Mouse (Mus musculus) hindbrain, embryonic 11.5 days (tissue): ENCODE data around the gene En2. TPM values are rescaled to one million over a fixed set of nuclear protein-coding genes. Genes with fewer than 3 reads are reported as not detected.

ENCODE experiments used
- ATAC-seq: fragments of 200-750 bp; cut with Nextera tagmentation; 2 replicates; pipeline ENCODE4 v1.8.0; 2017; ENCODE audit warnings: mild to moderate bottlenecking, moderate TSS enrichment, moderate library complexity; ENCODE audit not compliant: low FRiP score
- DNase-seq: peaks from one replicate; pipeline ENCODE4 v3.0.0-alpha.2; 2015; ENCODE audit warnings: low spot score
- H3K27ac ChIP-seq: fragments of 300-500 bp; sonication (generic); 2 replicates; pipeline ENCODE4 v1.5.1; 2014; ENCODE audit warnings: mild to moderate bottlenecking, low read depth, low read length
- H3K27me3 ChIP-seq: fragments of 300-500 bp; sonication (generic); 2 replicates; pipeline ENCODE4 v1.6.1; 2014; ENCODE audit warnings: mild to moderate bottlenecking, low read length, moderate library complexity, mixed read lengths; ENCODE audit not compliant: control insufficient read depth, insufficient read depth
- H3K36me3 ChIP-seq: fragments of 300-500 bp; sonication (generic); 2 replicates; pipeline ENCODE4 v1.6.1; 2014; ENCODE audit warnings: mild to moderate bottlenecking, low read length, moderate library complexity, mixed read lengths; ENCODE audit not compliant: control insufficient read depth, insufficient read depth
- H3K4me1 ChIP-seq: fragments of 300-500 bp; sonication (generic); replicated peaks from 2 replicates; pipeline ENCODE4 v1.6.1; 2014; ENCODE audit warnings: low read length, mixed read lengths; ENCODE audit not compliant: control insufficient read depth, insufficient read depth
- H3K4me2 ChIP-seq: fragments of 300-500 bp; sonication (generic); replicated peaks from 2 replicates; pipeline ENCODE4 v1.6.1; 2014; ENCODE audit warnings: mild to moderate bottlenecking, low read depth, low read length
- H3K4me3 ChIP-seq: fragments of 300-500 bp; sonication (generic); 2 replicates; pipeline ENCODE4 v1.5.1; 2014; ENCODE audit warnings: low read depth, low read length
- H3K9ac ChIP-seq: fragments of 300-500 bp; sonication (generic); 2 replicates; pipeline ENCODE4 v1.6.1; 2014; ENCODE audit warnings: low read depth, low read length
- H3K9me3 ChIP-seq: fragments of 300-500 bp; sonication (generic); 2 replicates; pipeline ENCODE4 v1.6.1; 2016; ENCODE audit warnings: low read length; ENCODE audit not compliant: control insufficient read depth
- WGBS: fragments of 180-500 bp; shearing (Covaris S2); extraction: QIAGEN DNeasy Blood & Tissue Kit; methylation state at CpG from one replicate; pipeline ENCODE4 v1.1.7; 2014; 5-methylcytosine and 5-hydroxymethylcytosine counted together
- polyA plus RNA-seq: library from polyadenylated mRNA; unstranded; fragments of >200 nt; fragmentation: Nextera tagmentation; extraction: Ambion mirVana; gene quantifications from 2 replicates; pipeline ENCODE4 v1.2.1, GENCODE M21; 2014

Gene En2
- polyA plus RNA-seq, 1 experiment from 2014 or later, result 1.1 TPM

DNA sequence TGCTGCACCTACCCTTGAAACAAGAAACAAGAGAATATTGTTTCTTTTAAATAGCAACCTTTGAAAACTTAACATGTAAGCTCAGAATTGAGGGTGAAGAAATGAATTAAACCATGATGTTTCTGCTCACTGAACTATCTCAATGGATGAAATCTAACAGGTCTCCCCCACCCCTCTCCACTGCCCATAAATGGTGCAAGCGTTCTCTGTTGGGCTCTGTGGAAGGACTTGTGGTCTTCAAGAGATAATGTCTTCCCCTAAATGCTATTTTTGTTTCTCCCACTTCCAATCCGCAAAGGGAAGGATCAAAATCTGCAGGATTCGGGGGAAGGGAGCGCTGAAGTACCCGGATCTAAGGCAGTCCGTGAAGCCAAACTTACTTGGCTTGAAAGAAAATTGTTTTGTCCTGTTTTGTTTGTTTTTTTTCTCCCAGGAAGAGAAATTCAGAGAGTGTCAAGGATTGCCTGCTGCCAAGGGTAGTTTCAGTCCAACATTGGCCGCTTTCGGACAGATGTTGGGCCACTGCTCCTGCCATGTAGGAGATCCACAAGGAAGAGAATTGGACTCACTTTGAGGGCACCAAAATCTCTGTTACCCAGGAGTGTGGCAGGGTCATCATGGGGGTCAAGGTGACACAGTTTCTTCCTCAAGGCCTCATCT is 6.9 kb downstream of the En2 start:
- Histone ChIP-seq H3K4me2 (peak overlapping the region; percentile 11; the same call in 1 of the 2 replicates), H3K36me3 (no peaks in the 10 kb centered on the region), H3K27me3 (peaks cover 83% of the 10 kb centered on the region), H3K4me3 (no peak overlapping the region), H3K9ac (peak overlapping the region; percentile 3; the same call in 1 of the 2 replicates), H3K9me3 (no peaks in the 10 kb centered on the region), H3K4me1 (no peaks in the 10 kb centered on the region), H3K27ac (no peak overlapping the region)
- no peak for ATAC-seq
- peak; percentile 56 for DNase-seq
- WGBS, result 4% methylated on average over 8 of the region's 8 CpGs

DNA sequence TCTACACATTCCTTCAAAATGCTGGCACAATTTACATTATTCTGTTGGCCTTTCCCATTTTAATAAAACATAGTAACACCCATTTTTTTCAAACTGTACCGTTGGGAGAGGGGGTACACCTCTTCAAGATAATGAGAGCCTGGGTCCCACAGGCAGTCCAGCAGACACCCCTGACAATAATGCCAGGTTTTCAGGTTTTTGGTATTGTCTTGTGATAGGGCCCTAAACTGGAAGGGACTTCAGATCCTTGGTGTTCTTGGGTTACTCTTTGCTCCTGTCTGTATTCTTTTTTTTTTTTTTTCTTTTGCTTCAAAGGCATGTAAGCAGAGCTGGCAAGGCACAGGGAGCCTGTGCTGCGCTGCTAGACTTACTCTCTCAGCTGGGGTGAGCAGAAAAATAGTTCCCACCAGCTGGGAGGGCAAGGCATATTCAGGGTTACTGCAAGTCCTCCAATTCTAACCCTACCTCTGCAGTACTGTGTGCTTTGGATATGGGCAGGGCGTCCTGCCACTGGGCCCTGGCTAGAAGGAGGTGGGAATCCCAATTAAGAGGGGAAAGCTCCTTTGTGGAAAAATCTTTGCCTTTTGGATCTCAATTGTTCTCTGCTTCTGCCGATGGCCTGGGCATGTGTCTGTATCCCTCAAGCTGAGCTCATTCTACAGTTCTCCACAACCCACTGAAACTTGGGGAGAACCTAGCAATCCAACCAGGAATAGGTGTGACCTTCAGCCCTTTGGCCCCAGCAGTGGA is 7.6 kb downstream of the En2 start:
- peak overlapping the region; percentile 22 for H3K4me2 ChIP-seq
- H3K36me3 ChIP-seq, result no peaks in the 10 kb centered on the region
- H3K4me1 ChIP-seq, result no peaks in the 10 kb centered on the region
- H3K9ac ChIP-seq, result peak overlapping the region; percentile 3; the same call in 1 of the 2 replicates
- H3K9me3 ChIP-seq, result no peaks in the 10 kb centered on the region
- H3K27me3 ChIP-seq, result peaks cover 88% of the 10 kb centered on the region
- no peak overlapping the region for H3K4me3 ChIP-seq
- DNase-seq (peak; percentile 39), ATAC-seq (no peak)
- 1% methylated on average over 4 of the region's 4 CpGs for WGBS
- H3K27ac ChIP-seq, result no peak overlapping the region

DNA sequence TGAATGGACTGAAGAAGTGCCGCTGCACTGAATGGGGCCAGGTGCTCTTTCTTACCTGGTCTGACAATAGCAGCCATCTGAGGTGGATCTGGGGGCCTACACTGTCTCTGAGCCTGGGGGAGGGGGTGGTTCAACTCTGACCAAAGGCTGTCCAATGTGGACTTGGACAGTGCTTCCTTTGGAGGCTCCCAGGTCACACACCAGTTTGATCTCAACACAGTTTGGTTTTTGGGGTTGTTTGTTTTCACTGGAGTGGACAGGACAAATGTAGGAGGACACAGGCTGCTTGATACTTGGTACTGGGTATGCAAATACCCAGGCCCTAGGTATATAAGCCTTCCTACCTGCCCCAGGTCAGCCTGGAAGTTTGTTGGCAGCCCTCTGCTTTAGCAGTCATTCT is 8.2 kb downstream of the En2 start:
- Histone ChIP-seq H3K4me3 (no peak overlapping the region), H3K9me3 (no peaks in the 10 kb centered on the region), H3K4me2 (peak overlapping the region; percentile 22), H3K27ac (no peak overlapping the region), H3K4me1 (no peaks in the 10 kb centered on the region), H3K9ac (no peak overlapping the region), H3K36me3 (no peaks in the 10 kb centered on the region), H3K27me3 (peaks cover 90% of the 10 kb centered on the region)
- WGBS, result 11% methylated on average over 1 of the region's 1 CpGs
- no peak for ATAC-seq
- peak; percentile 29 for DNase-seq

DNA sequence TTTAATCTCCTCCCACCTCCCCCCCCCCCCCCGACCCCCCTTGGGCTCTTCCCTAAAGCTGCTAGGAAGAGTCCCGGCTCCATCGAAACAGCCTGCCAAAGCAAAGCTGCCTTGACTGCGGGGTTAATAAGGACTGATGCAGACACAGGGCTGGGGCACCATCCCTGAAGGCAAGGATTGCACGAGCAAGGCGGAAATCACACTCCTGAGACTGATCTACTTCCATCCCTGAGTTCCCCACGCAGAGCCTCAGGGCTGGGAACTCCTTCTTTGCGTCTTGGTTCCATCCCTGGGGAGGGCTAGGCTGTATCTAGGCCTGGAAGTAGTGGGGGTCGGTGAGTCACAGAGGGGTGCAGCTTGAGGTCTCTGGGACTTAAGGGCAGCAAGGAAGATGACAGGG is 8.6 kb downstream of the En2 start:
- Histone ChIP-seq H3K9ac (no peak overlapping the region), H3K4me1 (no peaks in the 10 kb centered on the region), H3K4me2 (peak overlapping the region; percentile 22; the same call in 1 of the 2 replicates), H3K4me3 (no peak overlapping the region), H3K27ac (no peak overlapping the region), H3K9me3 (no peaks in the 10 kb centered on the region), H3K36me3 (no peaks in the 10 kb centered on the region), H3K27me3 (peaks cover 90% of the 10 kb centered on the region)
- no peak for ATAC-seq
- peak; percentile 54 for DNase-seq
- 0% methylated on average over 8 of the region's 9 CpGs for WGBS

DNA sequence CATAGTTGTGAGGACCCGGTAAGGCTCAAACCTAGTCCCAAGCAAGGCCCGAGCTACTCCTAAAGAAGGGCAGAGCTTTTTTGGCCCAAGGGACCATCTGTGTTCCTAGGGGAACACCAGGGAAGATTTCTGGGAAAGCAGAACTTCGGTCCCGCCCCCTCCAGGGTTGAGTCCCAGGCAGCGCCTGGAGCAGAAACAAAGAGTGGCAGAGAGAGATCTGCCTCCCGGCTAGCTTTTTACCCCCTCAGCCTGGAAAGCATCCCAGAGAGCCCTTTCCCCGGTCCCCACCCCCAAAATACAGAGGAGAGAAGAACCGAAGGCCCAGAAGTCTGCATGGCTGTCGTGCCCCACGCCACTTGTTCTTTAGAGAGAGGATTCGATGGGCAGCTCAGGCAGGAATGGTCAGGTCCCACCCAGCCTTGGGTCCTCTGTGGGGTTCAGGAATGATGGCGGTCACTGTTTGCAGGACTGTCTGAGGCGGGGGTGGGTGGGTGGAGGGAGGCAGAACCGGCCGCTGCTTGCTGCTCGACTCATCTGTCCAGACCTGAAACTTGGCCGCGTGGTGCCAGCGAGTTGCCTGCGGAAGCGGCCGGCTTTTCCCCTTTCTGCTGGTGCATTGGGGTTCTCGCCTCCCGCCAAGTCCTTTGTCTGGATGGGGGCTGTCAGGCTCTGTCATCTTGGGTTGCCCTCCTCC is 9.5 kb downstream of the En2 start:
- Histone ChIP-seq H3K27me3 (peaks cover 88% of the 10 kb centered on the region), H3K4me3 (peak overlapping the region; percentile 15; the same call in 1 of the 2 replicates), H3K9me3 (no peaks in the 10 kb centered on the region), H3K36me3 (no peaks in the 10 kb centered on the region), H3K4me2 (peak overlapping the region; percentile 32), H3K4me1 (no peaks in the 10 kb centered on the region), H3K27ac (peak overlapping the region; percentile 70), H3K9ac (peak overlapping the region; percentile 29)
- peak; percentile 45 for ATAC-seq
- DNase-seq, result peak; percentile 69
- under 1% methylated on average over 24 of the region's 24 CpGs for WGBS

DNA sequence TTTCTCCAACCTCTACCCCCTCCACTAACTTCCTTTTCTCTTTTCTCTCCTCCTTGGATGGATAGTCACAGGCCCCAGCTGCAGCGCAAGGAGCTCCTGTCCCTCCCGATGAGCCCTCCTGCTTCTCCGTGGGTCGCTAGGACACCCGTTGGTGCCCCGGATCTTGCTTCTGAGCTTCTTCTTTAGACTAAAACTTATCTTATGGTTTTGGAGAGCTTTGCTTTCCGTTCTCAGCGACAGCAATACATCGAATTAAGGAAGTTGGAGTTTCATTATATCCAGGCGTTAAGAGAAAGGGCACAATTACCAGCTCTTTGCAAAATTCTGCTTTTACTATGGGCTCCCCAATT is 10.1 kb downstream of the En2 start:
- Histone ChIP-seq H3K27me3 (peaks cover 89% of the 10 kb centered on the region), H3K36me3 (no peaks in the 10 kb centered on the region), H3K9me3 (no peaks in the 10 kb centered on the region), H3K4me2 (peak overlapping the region; percentile 32; the same call in 1 of the 2 replicates), H3K9ac (peak overlapping the region; percentile 29; the same call in 1 of the 2 replicates), H3K4me1 (no peaks in the 10 kb centered on the region), H3K4me3 (no peak overlapping the region), H3K27ac (peak overlapping the region; percentile 70)
- peak; percentile 41; the same call in 1 of the 2 replicates for ATAC-seq
- DNase-seq, result no peak
- 4% methylated on average over 10 of the region's 10 CpGs for WGBS

DNA sequence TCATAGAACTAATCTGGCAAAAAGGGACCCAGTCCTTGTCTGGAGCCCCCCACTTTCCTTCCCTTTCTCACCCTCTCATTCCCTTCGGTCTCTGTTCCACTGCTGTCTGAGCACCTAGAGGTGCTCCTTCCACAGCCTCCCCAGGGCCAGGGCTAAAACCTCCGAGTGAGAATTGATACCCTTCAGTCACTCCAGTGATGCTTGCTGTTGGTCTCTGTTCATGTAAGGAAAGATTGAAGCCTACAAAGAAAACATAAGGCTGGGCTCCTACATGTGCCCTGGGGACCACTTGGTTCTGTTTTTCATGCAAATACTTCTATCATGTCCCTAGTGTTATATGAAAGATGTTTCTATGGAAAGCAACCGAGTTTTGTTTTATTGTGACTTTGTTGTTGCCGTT is 10.5 kb downstream of the En2 start:
- H3K27me3 ChIP-seq, result peaks cover 88% of the 10 kb centered on the region
- DNase-seq (no peak), ATAC-seq (no peak)
- peak overlapping the region; percentile 7; the same call in 1 of the 2 replicates for H3K4me2 ChIP-seq
- no peaks in the 10 kb centered on the region for H3K9me3 ChIP-seq
- no peak overlapping the region for H3K4me3 ChIP-seq
- no peaks in the 10 kb centered on the region for H3K36me3 ChIP-seq
- H3K27ac ChIP-seq, result peak overlapping the region; percentile 30; the same call in 1 of the 2 replicates
- H3K9ac ChIP-seq, result 0 out of 2 replicates have a peak overlapping the region, but pooled peaks have one; percentile 11
- H3K4me1 ChIP-seq, result no peaks in the 10 kb centered on the region
- WGBS, result 5% methylated on average over 4 of the region's 4 CpGs

DNA sequence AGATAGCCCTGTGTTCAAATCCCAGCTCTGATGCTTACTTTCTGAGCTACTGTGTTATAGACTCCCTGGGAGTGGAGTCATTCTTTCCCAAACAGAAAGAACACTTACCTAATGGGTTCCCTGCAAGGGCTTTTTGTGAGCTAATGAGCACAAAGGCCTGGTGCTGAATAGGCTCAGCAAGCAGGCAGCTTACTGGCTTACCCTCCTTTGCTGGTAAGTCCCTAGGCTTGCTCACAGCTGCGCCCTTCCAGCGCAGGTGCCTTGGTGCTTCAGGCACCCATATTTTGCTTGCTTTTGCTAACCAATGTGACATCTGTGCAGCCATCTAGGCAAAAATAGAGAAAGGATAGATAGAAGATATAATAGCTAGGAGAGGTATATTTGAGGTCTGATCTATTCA is 11.1 kb downstream of the En2 start:
- DNase-seq, result no peak
- no peaks in the 10 kb centered on the region for H3K9me3 ChIP-seq
- 11% methylated on average over 2 of the region's 2 CpGs for WGBS
- no peaks in the 10 kb centered on the region for H3K36me3 ChIP-seq
- no peak overlapping the region for H3K27ac ChIP-seq
- H3K4me3 ChIP-seq, result no peak overlapping the region
- no peaks in the 10 kb centered on the region for H3K4me1 ChIP-seq
- no peak overlapping the region for H3K4me2 ChIP-seq
- ATAC-seq, result no peak
- H3K9ac ChIP-seq, result no peak overlapping the region
- H3K27me3 ChIP-seq, result peaks cover 84% of the 10 kb centered on the region
